Mouse (Mus musculus): ENCODE results near the gene Aqr.

Gene Aqr

DNA sequence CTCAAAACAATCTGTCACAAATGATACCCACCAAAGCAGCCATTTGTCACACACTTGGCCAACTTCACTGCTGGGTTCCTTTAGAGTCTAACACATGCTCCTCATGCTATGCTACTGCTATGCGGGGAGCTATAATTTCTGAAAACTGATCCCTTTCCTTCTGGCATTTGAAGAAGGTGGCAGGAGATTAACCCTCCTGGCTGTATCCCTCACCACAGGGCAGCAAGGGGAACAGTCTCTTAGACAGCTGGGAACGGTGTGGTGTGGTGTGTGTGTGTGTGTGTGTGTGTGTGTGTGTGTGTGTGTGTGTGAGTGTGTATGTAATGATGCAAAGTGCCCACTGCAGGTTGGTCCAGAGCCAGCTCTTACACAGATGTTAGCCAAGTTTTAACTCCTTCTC is 51.0 kb downstream of the Aqr start:
- DNase-seq (ENCODE audit: low read depth, low spot score) = no peak

DNA sequence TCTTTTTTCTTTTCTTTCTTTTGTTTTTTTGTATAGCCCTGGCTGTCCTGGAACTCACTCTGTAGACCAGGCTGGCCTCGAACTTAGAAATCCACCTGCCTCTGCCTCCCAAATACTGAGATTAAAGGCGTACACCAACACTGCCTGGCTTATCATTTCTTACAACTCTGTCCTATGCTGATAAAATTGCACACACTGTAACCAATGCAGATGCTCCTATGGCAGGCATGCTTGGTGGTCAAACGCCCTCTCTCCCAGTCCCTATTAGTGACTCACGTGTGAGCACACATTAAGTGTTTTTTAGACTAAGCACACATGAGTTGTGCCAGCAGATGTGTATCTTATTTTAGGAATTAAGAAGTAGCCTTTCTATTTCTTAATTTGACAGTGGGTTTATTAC is 53.5 kb downstream of the Aqr start:
- DNase-seq (ENCODE audit: low read depth, low spot score) = no peak

DNA sequence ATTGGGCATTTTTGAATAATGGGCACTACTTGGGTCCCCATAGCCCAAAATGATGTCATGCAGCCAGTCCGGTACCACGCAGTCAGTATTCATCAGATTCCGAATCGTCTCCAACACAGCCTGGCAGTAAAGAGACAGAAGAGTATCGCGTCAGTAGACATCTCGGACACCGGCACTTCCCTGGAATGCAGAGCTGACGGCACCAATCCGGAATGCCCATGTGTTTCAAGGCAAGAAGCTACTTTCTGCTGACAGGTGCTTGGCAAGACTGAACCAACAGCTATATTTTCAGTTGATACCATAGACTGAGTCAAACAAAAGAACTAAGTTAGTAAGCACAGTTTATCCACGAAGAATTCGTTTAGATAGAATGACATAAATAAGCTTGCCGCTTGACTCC is 56.2 kb downstream of the Aqr start:
- no peak for DNase-seq (ENCODE audit: low read depth, low spot score)

DNA sequence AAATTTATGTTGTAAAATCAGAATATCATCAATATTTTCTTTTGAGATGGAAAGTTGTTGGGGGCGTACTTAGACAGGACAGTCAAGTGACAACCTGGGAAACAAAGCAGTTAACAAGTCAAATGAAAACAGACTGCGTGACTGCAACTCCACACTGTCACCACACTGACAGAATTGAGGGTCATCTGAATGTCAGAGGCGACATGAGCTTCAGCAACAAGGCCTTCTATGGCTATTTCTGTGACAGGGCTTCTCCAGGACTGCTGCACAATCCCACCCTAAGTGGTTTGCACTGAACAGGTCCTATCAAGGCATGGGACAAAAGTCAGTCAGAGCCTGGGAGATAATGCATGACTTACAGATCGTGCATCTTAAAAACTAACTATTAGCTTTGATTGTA is 63.5 kb downstream of the Aqr start:
- no peak for DNase-seq (ENCODE audit: low read depth, low spot score)

DNA sequence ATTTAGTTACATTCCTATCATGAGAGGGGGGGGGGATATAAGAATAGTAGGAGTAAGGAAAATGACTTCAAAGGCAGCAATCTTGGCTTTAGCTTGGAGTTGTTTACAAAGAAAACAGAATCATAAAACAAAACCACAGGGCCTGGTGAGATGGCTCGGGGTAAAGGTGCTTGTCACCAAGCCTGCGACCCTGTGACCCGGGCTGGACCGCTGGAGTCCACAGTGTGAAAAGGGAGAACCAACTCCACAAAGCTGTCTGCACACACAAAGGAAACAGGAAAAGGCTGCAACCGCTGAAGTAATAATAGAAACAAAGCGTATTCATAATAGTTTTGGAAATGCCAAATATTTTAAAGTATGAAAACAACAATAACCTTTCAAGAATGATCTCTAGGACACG is 67.4 kb downstream of the Aqr start:
- DNase-seq (ENCODE audit: low read depth, low spot score) = no peak

DNA sequence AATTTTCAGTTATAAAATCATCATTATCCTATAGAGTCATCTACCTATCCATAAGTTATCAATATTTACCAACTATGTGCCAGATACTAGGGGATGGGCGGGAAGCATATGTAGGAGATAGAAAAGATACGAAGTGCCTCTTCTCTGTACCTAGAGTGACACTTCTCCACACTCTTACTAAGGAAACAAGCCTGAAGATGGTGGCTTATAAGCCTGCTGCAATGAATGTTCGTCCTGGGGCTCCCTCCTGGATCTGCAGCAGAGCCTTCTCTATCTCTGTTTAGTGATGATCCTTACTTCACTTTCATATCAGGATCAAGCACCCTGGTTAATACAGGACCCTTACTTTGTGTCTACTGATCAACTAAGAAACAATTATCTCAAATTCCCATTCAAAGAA is 69.2 kb downstream of the Aqr start:
- no peak for DNase-seq (ENCODE audit: low read depth, low spot score)

DNA sequence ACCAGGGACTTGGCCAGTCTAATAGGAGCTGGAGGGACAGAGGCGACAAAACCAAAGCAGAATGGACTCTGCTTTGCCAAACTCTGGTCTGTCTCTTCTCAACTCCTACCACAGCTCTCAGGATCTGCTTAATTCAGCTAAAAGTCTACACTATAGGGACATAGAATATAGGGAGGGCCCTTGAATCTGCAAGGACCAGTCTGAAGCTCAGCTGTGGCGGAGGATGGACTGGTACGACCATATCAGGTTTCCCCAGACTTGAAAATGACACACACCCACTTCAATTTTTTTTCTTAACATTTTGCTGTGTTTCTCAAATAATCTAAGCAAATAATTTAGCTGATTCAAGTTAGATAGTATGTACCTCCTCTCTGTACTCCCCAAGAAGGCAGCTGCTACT is 69.6 kb downstream of the Aqr start:
- DNase-seq (ENCODE audit: low read depth, low spot score) = no peak

DNA sequence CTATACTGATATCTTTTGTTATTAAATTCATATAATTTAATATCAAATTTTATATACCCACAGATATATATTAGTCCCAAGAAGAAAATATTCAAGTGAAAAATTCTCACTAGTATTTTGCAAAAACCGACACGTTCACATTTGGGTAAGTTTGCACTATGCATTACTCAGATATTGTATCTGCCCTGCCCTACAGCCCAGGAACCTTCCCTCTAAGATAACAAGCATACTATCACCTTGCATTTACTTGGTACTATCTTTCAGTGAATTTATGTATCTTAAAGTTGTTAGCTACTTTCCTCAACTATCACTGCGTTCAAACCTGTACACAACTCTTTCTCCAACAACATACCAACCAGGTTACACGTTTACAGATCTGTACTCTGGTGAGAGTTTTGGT is 71.3 kb downstream of the Aqr start:
- DNase-seq (ENCODE audit: low read depth, low spot score) = no peak

DNA sequence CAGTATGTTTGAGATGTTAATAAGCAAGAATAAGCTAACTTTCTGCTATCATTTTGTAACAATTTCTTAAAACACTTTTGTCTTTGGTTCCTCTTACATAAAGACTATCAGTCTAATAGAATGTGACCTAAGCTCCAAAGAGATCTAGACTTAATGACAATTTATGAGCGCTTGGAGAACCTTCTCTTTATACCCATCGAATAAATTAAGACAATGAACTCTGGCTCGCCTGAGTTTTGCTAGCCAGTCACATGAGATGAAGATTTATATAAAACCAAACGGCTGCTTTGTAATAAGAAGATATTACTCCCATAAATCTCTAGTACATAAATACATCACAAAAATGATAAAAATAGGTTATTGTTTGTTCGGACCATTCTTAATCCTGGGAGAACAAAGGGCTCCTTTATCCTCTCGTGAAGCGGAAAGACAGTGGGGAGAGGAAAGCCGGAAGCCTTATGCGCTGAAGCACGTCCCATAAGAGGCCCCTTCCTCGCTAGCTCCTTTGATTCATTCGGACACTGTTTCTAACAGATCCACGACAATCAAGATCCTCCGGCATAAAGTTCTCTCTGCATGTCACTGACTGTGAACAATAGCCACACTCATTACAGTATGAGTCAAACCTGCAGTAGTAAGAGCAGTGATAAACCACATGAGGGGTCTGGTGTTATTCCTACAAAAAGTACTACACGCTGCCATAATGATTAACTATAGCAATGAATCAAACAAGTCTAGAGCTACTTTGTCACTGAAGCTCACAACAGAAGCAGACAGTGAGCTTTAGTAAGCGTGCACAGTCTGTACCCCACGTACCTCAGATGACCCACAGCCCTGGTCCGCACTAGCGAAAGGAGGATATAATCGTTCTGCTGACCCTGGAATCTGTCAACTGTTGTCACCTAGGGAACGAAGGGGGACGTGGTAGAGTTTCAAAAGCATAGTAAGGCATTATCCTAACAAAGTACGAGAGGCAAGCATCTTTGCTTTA is 79.2 kb downstream of the Aqr start:
- peak; percentile 34 for DNase-seq (ENCODE audit: low read depth, low spot score)

DNA sequence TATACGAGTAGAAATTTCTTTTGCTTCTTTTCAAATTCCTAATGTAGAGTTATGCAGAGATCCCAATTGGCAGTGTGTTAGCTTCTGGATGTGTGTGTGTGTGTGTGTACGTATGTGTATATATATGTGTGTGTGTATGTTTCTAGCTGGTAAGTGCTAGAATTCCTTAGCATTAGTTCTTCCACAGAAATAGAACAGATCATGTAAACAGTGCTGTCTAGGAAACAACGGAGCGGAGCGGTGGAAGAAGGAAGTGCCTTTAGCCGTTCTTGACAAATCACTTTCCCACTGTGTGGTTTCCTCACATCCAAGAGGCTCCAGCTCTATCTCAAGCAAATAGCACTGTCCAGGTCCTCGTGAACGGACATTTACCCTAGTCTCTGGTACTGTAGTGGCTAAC is 80.4 kb downstream of the Aqr start:
- no peak for DNase-seq (ENCODE audit: low read depth, low spot score)

DNA sequence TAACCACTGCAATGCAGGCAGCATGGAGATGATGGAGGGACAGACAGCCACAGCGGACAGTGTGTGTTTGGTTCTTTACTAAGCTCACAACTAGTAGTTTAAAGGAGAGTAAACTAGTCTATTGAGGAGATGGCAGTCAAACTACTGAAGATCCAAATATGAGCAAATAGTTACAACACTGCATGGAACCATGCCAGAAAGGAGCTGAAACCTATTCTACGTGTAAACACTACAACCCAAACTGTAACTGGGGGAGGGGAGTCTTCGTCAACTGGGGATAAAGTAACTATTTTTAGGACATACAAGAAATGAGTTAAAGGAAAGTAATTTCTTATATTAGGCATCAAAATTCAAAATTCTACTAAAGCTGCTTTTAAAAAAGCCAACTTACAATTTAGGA is 84.4 kb downstream of the Aqr start:
- no peak for DNase-seq (ENCODE audit: low read depth, low spot score)

DNA sequence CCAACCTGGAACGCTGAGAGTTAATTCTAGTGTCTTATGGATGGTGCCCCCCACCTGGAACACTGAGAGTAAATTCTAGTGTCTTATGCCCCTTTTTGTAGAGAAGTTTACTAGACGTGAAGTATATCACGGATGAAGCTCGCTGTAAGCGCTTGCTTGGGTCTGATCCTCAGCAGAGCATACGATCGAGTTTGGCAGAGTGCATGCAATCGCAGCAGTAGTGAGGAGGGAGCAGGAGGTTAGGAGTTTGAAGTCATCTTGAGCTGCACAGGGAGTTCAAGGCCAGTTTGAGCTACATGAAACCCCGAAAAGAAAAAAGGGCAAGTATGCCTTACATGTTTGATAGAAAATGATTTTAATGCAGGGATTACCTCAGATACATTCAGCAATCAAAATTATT is 86.0 kb downstream of the Aqr start:
- no peak for DNase-seq (ENCODE audit: low read depth, low spot score)

DNA sequence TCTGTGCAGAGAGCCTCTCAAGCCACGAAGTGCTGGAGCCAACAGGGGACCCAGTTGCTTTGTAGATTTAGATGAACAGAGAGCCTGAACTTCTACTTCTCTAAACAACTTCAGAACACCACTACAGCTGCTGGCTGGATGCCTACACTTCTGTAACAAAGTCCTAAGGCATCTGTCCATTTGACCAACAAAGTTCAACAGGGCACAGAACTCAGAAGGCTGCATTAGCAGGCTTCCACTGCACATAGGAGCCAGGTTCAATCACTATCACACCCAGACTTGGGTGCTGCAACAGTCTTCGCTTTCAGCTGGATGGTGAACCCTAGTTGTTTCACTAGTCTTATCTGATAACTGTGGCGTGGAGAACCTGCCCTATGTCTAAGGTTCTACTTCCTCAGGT is 87.0 kb downstream of the Aqr start:
- DNase-seq (ENCODE audit: low read depth, low spot score) = no peak

DNA sequence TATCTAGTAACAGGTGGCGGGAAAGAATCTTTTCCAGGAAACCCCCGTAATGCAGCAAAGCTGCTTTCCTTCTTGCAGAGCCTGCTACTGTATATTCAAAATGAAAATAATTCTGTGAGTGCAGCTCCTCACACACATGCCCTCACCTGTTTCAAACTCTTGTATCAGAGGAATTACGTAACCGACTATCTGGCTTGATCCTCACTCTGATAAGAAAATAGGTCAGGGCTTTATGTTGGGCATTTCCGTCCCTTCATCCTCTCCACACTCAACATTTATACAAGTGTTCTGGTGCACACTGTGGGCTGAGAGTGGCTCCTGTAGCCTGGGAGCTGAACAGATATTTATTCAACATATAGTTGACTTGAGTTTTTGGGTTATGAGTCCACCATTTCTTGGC is 87.7 kb downstream of the Aqr start:
- DNase-seq (ENCODE audit: low read depth, low spot score) = no peak

DNA sequence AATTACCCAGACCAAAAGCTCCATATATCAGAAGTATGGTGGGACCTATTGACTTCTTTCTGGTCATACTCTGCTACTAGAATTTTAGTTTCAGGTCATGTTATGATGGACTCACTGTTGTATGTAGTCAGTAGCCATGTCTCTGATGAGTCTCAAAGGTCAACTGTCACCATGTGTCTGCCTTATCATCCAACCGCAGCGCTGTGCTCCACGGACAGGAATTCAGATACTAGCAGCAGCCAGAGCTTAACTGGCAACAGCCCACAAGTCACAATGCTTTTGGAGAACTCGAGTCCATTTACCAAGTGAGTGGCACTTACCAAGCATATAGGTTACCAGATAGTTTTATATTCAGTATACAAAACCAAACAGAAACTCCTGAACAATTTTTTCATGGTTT is 89.2 kb downstream of the Aqr start:
- DNase-seq (ENCODE audit: low read depth, low spot score) = no peak

DNA sequence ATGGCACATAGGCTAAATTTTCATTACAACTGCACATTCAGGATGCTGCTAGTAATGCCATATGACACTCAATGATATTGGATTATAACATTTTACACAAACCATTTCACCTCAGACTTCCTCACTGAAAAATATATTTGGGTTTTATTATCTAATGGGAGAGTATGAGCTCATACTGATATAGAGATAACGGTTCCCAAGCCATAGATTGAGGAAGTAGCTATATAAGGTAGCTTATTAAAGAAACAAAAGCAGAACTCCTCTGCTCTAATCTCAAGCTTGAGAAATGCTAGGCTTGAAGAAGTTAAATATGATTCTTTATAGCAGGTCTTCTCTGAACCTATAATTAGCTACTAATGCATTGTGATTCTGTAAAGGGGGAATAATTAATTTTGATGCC is 90.3 kb downstream of the Aqr start:
- no peak for DNase-seq (ENCODE audit: low read depth, low spot score)

DNA sequence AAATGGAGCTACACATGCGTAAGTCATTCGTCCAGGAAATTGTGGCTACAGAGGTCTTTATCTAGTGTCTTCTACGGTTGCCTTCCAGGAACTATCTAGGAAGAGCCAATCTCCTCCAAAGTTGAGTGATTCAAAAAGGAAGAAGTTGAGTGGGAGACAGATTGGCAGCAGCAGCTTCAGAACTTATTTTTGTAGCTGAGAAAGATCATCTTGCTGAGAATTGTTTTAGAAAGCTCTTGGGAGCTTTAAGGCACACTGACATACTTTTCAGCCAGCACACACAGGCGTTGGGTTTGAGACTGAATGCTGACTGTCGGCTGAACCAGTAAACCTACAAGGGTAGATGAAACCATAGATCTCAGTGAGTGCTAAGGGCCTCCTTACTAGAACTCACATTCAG is 91.5 kb downstream of the Aqr start:
- DNase-seq (ENCODE audit: low read depth, low spot score) = no peak

DNA sequence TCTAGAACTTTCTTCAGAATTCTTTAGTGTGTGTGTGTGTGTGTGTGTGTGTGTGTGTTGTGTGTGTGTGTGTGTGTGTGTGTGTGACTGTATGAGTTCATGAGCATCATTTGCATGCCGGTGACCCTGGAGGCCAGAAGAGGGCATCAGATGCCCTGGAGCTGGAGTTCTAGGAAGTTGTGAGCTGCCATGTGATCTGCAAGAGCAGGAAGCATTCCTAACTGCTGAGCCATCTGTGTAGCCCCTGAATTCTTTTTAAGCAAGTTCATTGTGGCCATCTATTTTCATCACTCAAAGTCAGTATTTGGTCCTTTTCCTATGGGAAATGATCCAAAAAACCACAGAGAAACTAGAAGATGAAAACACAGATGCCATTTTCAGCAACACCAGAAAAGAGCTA is 92.1 kb downstream of the Aqr start:
- DNase-seq (ENCODE audit: low read depth, low spot score) = no peak

DNA sequence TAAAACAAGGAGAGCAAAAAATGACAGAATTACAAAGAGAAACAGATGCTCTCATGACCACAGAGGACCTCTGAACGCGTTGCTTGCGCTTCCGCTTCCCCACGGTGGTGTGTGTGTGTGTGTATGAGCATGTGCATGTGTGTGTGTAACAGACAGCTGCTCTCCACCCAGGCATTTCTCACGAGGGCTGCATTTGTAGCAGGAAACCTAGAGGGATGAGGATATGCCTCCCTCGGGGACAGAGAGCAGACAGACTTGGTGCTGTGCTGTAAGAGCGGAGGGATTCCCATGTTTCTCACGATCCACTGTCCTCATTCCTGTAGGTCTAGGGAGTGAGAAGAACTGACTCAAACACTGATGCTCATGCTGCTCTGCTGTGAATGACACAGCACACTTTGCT is 93.2 kb downstream of the Aqr start:
- DNase-seq (ENCODE audit: low read depth, low spot score) = no peak

DNA sequence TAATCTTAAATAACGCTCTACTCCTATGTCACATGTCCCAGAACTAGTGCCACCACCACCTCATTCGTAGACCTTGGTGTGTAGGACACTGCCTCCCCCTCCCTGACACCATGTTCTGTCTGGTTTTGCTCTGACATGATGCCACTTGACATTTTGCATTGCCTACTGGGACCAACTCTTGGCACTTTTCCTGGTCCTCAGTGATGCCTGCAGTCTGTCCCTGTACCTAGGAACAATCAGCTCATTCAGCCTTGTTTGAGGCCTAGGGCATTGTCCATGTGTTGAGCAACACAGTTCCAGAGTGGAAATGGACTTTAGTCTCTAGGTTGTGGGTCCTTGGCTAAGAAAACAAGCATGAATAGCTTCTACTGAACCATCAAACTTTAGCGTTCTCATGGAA is 97.0 kb downstream of the Aqr start:
- no peak for DNase-seq (ENCODE audit: low read depth, low spot score)

DNA sequence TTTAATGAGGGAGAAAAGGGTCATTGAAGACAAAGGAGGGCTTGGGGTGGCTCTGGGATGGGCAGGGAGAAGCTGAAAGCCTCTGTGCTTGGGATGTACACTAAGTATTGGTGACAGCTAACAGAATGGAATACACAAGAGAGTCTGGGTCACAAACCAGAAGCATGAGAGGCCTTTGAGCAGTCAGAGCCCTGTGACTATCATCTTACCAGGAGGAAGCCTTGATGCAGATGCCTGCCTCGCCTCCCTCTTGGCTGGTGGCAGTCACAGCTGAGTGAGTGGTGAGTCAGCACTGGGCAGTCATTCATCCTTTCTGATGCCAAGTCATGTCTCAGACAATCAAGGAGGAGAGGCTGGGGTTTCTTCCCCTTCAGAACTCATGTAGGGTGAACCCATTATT is 99.6 kb downstream of the Aqr start:
- DNase-seq (ENCODE audit: low read depth, low spot score) = no peak

DNA sequence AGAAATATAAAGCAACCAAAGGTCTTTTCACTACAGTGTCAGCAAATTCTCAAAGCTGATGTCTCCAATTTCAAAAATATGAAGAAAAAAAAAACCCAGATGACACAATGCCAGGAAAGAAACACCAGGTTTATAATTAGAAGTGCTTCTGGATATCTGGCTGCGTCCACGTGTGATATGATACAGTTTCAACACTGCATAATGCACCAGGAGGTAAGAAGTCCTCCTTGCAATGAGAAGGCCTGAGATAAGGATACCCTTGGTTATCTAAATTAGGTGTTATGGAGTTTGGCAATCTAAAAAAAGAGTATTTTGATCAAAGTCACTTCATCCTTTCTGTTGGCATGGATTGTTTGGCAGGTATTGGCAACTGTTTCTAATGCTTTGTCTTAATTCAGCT is 114.9 kb downstream of the Aqr start:
- no peak for DNase-seq (ENCODE audit: low read depth, low spot score)

DNA sequence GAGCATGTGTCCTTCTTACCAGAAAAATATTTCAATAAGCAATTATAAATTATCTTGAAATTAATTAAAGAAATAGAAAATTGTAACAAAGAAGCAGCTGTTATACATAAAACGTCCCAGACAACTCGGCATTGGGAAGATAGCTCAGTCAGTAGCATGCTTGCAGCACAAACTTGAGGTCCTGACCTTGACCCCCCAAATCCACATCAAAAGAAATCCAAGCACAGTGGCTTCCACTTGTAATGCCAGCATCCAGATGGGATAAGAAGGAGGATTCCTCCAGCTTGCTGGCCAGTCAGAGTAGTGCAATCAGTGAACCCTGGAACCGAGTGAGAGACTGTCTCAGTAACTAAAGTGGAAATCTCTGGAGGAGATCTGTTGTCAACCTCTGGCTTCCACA is 120.6 kb downstream of the Aqr start:
- DNase-seq (ENCODE audit: low read depth, low spot score) = no peak

DNA sequence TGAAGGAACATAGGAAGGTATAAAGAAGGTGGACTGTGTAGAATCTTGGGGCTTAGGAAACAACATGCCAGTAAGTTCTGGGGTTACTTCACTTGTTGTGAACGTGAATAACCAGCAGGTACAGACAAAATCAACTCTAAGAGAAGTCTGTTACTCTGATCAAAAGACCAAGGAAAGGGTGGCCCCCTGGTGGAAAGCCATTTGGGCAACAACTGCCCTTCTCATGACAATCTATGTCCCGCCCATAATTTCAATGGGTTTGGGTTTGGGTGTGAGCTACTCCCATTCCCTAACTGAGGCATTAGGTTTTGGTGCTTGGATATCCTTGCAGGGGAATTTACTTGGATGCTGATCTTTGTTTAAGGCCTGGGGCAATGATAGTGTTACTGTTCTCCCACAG is 122.8 kb downstream of the Aqr start:
- no peak for DNase-seq (ENCODE audit: low read depth, low spot score)
